Mouse (Mus musculus) mature B cell (primary cell): Measurements from ENCODE around the gene Rnf43.

Source experiments
- in situ Hi-C: fragments of 300-500 bp; cut with MboI; formaldehyde crosslinking; loops from 2 replicates; pipeline ENCODE4 v1.14.3; 2019

Rnf43 gene

DNA sequence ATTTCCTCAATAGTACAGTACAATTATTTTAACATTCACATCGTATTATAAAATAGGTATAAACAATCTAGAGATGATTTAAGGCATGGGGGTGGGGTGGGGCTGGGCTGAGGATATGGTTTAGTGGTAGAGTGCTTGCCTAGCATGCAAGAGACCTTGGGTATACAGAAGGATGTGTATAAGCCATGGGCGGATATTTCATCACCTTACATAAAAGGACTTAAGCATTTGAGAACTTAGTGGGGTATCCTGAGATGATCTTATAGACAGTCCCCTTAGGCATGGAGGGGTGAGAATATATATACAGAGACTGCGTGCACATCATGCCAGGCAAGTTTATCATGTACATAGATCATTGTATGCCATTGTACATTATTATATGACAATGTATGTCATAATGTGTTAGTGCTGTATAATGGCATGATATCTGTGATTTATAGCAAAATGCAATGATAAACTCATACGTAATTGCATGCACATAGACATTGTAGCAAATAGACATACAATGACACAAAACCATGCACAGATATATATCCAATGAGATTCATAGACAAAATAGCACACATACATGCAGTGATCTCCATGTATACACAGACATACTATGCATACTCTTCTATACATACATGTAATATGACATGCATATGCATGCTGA lies 96.6 kb downstream of the Rnf43 start:
- in situ Hi-C loops: loop anchor here (10.0 kb wide), 1 partner anchor 314 kb away; no protein-coding TSS in a partner anchor

DNA sequence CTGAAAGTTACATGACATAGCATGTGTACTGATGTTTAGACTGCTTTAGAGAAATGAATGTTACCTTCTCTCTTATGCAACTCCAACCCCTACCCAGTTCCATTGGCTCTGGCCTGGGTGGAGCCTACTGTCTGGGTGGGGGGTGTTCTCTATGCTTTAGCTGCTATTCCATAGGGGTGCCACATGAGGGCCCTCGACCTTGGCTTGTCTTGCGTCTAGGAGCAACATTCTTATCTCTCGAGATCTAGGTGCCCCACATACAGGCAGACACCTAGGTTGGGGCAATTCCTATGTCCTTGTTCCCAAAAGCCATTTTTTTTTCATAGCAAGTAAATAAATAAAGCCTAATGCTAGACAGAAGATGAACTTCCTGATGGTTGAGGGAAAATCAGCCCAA lies 97.1 kb downstream of the Rnf43 start:
- in situ Hi-C loops: loop anchor here (10.0 kb wide), 1 partner anchor 315 kb away; no protein-coding TSS in a partner anchor

GRCm38 (mm10) chr11:87760301-87761081 lies 98.0 kb downstream of the Rnf43 start, which contains the start of gene Tspoap1:
Gene Tspoap1, plus strand, starts transcription at chr11:87760541.
- in situ Hi-C loops: no loop called here

GRCm38 (mm10) chr11:87761181-87761721 lies 98.7 kb downstream of the Rnf43 start:
- in situ Hi-C loops: no loop called here

- in situ Hi-C loops: no loop called here
These were observed 99.5 kb downstream of the Rnf43 start for GRCm38 (mm10) chr11:87761806-87762701.

DNA sequence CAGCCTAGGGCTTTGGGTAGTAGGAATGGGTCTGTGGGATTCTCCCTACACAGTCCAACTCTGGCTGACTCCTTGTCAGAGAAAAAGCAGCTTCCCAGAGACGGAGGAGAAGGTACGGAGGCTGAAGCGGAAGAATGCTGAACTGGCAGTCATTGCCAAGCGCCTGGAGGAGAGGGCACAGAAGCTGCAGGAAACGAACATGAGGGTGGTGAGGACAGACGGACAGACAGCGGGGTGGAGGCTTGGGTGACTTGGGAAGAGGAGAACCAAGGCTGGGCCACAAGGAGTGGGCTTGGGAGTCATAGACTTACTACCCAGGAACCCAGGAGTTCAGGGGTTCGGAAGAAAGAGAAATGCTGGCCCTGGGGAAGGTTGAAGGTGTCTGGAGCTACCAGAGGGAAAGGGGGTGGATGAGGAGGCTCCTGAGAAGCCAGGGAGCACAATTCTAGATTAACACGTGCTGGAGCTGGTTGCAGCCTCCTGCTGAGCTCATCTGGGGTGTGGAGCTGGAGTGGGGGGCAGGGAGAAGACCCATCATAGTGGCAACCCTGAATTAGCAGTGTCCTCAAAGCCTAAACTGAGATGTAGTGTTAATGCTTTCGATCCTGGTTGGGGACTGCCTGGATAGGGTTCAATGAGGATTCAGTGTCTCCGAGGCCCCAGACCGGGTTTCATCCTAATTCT lies 100.3 kb downstream of the Rnf43 start:
- in situ Hi-C loops: no loop called here

GRCm38 (mm10) chr11:87763511-87763987 lies 101.0 kb downstream of the Rnf43 start:
- in situ Hi-C loops: no loop called here

DNA sequence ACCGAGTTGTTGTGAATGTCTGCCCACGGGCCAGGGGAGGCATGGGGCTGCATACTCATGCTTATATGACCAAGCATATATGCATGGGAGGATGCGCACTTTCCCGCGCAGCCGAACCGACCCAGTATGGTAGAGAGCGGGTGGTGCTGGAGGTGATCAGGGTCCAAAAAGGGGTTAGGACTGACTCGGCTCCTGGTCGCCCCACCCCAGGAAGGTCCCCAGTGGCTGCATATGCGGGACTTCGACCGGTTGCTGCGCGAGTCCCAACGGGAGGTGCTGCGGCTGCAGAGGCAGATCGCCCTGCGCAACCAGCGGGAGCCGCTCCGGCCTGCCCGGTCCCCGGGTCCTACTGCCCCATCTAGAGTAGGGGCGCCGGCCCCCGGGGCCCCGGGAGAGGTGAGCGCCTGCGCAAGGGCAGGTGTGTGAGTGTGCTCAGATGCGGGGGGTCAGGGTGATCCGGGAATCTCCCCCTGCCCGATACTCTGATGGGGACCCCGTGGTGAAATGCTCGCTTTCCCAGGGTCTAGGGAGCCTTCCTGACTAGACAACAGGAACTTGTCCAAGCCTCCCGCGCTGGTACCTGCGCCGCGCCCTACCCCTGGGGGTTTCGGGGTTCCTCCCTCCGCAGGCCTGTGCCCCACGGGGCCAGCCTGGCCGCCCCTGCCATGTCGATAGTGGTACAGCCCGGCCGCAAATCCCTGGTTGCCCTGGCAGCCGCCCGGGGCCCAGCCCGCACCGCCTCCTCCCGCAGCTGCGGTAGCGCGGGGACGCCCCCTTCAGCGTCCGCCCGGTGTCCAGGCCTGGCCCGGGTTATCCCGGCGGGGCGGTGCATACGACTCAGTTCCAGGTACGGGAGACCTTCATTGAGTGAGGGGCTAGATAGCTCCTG lies 101.7 kb downstream of the Rnf43 start:
- in situ Hi-C loops: no loop called here

DNA sequence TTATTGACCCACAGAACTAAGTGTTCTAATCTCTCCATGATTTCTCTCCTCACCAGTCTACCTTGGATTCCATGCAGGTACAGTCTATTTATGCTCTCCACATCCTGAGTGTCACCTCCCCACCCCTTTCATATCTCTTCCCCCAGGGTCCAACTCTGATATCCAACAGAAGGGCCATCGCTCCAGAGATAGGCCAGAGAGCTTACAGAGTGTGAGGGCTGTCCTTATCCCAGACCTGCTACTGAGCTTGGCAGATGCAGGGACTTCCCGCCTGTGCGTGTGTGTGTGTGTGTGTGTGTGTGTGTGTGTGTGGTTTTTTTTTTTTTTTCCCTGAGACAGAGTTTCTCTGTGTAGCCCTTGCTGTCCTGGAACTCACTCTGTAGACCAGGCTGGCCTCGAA lies 106.2 kb downstream of the Rnf43 start:
- in situ Hi-C loops: loop anchor here (5.0 kb wide), 2 partner anchors 41 to 106 kb away; partner anchors contain the start of gene Rnf43

DNA sequence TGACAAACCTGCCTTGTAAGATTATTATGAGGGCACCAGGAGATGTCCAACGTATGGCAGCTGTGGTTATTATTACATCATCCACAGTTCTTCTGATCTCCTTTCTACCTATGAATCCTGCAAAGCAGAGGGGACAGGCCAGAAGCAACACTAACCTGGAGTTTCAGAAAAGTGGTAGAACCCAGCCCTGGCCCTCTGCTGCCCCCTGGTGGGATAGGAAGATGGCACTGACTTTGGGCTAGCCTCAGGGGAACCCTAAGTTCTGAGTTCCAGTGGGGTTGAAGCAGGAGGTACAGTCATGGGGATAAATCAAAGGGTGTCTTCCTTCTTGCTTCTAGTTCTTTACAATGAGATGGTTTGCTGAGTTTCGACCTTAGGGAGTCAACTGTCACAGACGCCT lies 108.5 kb downstream of the Rnf43 start:
- in situ Hi-C loops: no loop called here

DNA sequence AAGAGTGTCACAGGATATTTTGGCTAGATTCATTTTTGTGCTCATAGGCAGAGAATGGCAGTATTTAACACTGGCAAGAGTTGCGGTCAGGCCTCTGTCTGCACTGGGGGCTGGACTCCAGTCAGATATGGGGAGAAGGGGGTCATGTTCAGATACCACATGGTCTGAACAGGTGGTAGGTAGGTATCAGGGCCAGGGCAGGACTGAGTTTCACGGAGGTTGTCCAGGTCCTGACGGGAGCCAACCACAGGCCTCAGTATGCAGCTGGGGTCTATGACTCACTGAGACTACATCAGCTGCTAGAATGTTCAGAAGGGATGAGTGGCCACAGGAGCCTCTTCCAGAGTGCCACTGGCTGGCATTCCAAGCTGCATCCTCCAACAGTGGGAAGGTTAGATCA lies 109.8 kb downstream of the Rnf43 start:
- in situ Hi-C loops: no loop called here

GRCm38 (mm10) chr11:87778100-87778765 lies 115.7 kb downstream of the Rnf43 start:
- in situ Hi-C loops: no loop called here

DNA sequence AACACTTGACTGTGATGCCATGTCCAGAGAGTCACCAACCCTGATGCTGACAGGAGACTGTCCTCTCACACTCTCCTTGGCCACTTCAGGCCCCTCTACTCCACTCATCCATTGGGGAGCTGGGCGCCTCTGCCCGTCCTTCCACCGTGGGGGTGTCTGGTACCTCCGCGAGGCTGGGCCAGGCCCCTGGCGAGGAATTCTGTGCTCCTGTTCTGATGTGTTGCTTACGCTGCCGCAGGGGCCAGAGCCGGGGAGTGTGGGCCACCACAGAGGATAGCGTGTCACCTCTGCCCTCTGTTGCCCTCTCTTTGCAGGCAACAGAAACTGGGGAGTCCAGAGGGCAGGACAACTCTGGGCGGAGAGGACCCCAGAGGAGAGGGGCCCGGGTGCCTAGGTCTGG lies 116.4 kb downstream of the Rnf43 start:
- in situ Hi-C loops: no loop called here

- in situ Hi-C loops: no loop called here
These were observed 116.9 kb downstream of the Rnf43 start for GRCm38 (mm10) chr11:87779392-87779791.

- in situ Hi-C loops: no loop called here
These were observed 117.6 kb downstream of the Rnf43 start for GRCm38 (mm10) chr11:87780130-87780529.
